Mouse (Mus musculus): Measurements from ENCODE around the gene Scn7a.

GRCm38 (mm10) chr2:66819862-66820559 lies 35.3 kb upstream of the Scn7a start:
- TF ChIP-seq CTCF (IDR thresholded peaks at IDR 0.05; ENCODE audit: borderline replicate concordance, insufficient read depth, low read length) (no peak), POLR2A (IDR thresholded peaks at IDR 0.05; ENCODE audit: low read depth, low read length) (no peak)
